Mouse (Mus musculus) MEL (cell line): ENCODE data around the gene Racgap1. TPM values are rescaled to one million over a fixed set of nuclear protein-coding genes. Genes with fewer than 3 reads are reported as not detected.

ENCODE experiments used
- DNase-seq: peaks from one replicate; pipeline ENCODE4 v3.0.0; 2011; ENCODE audit warnings: low read depth, low spot score
- H3K27ac ChIP-seq: 2 replicates; pipeline ENCODE4 v1.5.1; 2012; ENCODE audit warnings: low read depth, mild to moderate bottlenecking, control low read depth, low read length, moderate library complexity; ENCODE audit not compliant: control insufficient read depth
- H3K27me3 ChIP-seq, 2 experiments: fragments of 150-350 bp in 1 of 2; sonication (generic) in 1 of 2; 2 replicates each; pipeline ENCODE4 v1.6.1; 2012; ENCODE audit warnings: low read length in 2 of 2, mild to moderate bottlenecking in 2 of 2, improper control_type of control experiment in 1 of 2, moderate library complexity in 1 of 2; ENCODE audit not compliant: insufficient read depth in 2 of 2, control insufficient read depth in 1 of 2
- H3K36me3 ChIP-seq, 2 experiments: 2 replicates each; pipeline ENCODE4 v1.6.1; 2012 to 2014; ENCODE audit warnings: low read length in 2 of 2, improper control_type of control experiment in 1 of 2, inconsistent platforms in 1 of 2, mild to moderate bottlenecking in 1 of 2; ENCODE audit not compliant: insufficient read depth in 2 of 2, control insufficient read depth in 1 of 2
- H3K4me1 ChIP-seq, 2 experiments: fragments of 150-350 bp in 1 of 2; sonication (generic) in 1 of 2; 2 replicates each; pipeline ENCODE4 v1.6.1; 2012; ENCODE audit warnings: low read length in 2 of 2, improper control_type of control experiment in 1 of 2, mild to moderate bottlenecking in 1 of 2; ENCODE audit not compliant: insufficient read depth in 2 of 2, control insufficient read depth in 1 of 2
- H3K4me3 ChIP-seq, 2 experiments: fragments of 150-350 bp in 1 of 2; sonication (generic) in 1 of 2; 2 replicates each; pipeline ENCODE4 v1.5.1; 2012; ENCODE audit warnings: low read depth in 2 of 2, low read length in 2 of 2, mild to moderate bottlenecking in 2 of 2, moderate library complexity in 2 of 2, control low read depth in 1 of 2, improper control_type of control experiment in 1 of 2; ENCODE audit not compliant: control insufficient read depth in 1 of 2, insufficient read depth in 1 of 2
- H3K79me2 ChIP-seq: 2 replicates; pipeline ENCODE4 v1.6.1; 2012; ENCODE audit warnings: mild to moderate bottlenecking, low read length, moderate library complexity; ENCODE audit not compliant: control insufficient read depth, poor library complexity, insufficient read depth
- H3K9ac ChIP-seq: 2 replicates; pipeline ENCODE4 v1.6.1; 2012; ENCODE audit warnings: low read depth, mild to moderate bottlenecking, control low read depth, low read length, moderate library complexity; ENCODE audit not compliant: control insufficient read depth, poor library complexity, severe bottlenecking
- H3K9me3 ChIP-seq: fragments of 150-350 bp; sonication (generic); replicated peaks from 2 replicates; pipeline ENCODE4 v1.6.1; 2012; ENCODE audit warnings: mild to moderate bottlenecking, low read length, improper control_type of control experiment, moderate library complexity; ENCODE audit not compliant: insufficient read depth
- CTCF ChIP-seq, 3 experiments: IDR thresholded peaks in 2 of 3; conservative IDR thresholded peaks in 1 of 3; 2 replicates each; pipeline ENCODE4 v1.5.1; 2011 to 2012; ENCODE audit warnings: low read length in 3 of 3, low read depth in 2 of 3, mild to moderate bottlenecking in 2 of 3, improper control_type of control experiment in 1 of 3, inconsistent platforms in 1 of 3, mixed read lengths in 1 of 3, moderate library complexity in 1 of 3; ENCODE audit not compliant: control insufficient read depth in 1 of 3, insufficient read depth in 1 of 3, poor library complexity in 1 of 3, severe bottlenecking in 1 of 3
- E2F4 ChIP-seq: IDR thresholded peaks from 2 replicates; pipeline ENCODE4 v1.6.1; 2011; ENCODE audit warnings: low read depth, low read length, improper control_type of control experiment, borderline replicate concordance
- ELF1 ChIP-seq: IDR thresholded peaks from 2 replicates; pipeline ENCODE4 v1.6.1; 2014; ENCODE audit warnings: low read depth, mild to moderate bottlenecking, inconsistent platforms, low read length, improper control_type of control experiment, moderate library complexity
- ETS1 ChIP-seq: IDR thresholded peaks from 2 replicates; pipeline ENCODE4 v1.6.1; 2012; ENCODE audit warnings: low read depth, mild to moderate bottlenecking, inconsistent platforms, low read length, improper control_type of control experiment, moderate library complexity
- GABPA ChIP-seq: IDR thresholded peaks from 2 replicates; pipeline ENCODE4 v1.6.1; 2012; ENCODE audit warnings: low read depth, mild to moderate bottlenecking, inconsistent platforms, low read length, improper control_type of control experiment, moderate library complexity
- GATA1 ChIP-seq: IDR thresholded peaks from 2 replicates; pipeline ENCODE4 v1.6.1; 2011; ENCODE audit warnings: low read depth, low read length, improper control_type of control experiment
- HCFC1 ChIP-seq: IDR thresholded peaks from 2 replicates; pipeline ENCODE4 v1.6.1; 2012; ENCODE audit warnings: low read depth, mild to moderate bottlenecking, inconsistent platforms, low read length, improper control_type of control experiment, moderate library complexity
- JUND ChIP-seq: IDR thresholded peaks from 2 replicates; pipeline ENCODE4 v1.6.1; 2011; ENCODE audit warnings: low read depth, mild to moderate bottlenecking, improper control_type of control experiment, low read length
- MAFK ChIP-seq: IDR thresholded peaks from 2 replicates; pipeline ENCODE4 v1.6.1; 2011; ENCODE audit warnings: low read depth, mild to moderate bottlenecking, low read length, improper control_type of control experiment, borderline replicate concordance
- MAX ChIP-seq: IDR thresholded peaks from 2 replicates; pipeline ENCODE4 v1.6.1; 2011; ENCODE audit warnings: low read length, improper control_type of control experiment
- MAZ ChIP-seq: IDR thresholded peaks from 2 replicates; pipeline ENCODE4 v1.6.1; 2012; ENCODE audit warnings: low read depth, mild to moderate bottlenecking, inconsistent platforms, low read length, improper control_type of control experiment
- MYC ChIP-seq: IDR thresholded peaks from 2 replicates; pipeline ENCODE4 v1.6.1; 2011; ENCODE audit warnings: low read depth, mild to moderate bottlenecking, low read length, improper control_type of control experiment, moderate library complexity
- NRF1 ChIP-seq: IDR thresholded peaks from 2 replicates; pipeline ENCODE4 v1.6.1; 2014; ENCODE audit warnings: low read depth, mild to moderate bottlenecking, inconsistent platforms, low read length, improper control_type of control experiment, moderate library complexity; ENCODE audit not compliant: poor library complexity, insufficient read depth, severe bottlenecking
- RAD21 ChIP-seq: IDR thresholded peaks from 2 replicates; pipeline ENCODE4 v1.6.1; 2011; ENCODE audit warnings: mild to moderate bottlenecking, low read depth, low read length, improper control_type of control experiment
- RCOR1 ChIP-seq: IDR thresholded peaks from 2 replicates; pipeline ENCODE4 v1.6.1; 2012; ENCODE audit warnings: low read depth, mild to moderate bottlenecking, inconsistent platforms, low read length, improper control_type of control experiment
- SMC3 ChIP-seq: IDR thresholded peaks from 2 replicates; pipeline ENCODE4 v1.6.1; 2011; ENCODE audit warnings: low read depth, low read length, improper control_type of control experiment
- TAL1 ChIP-seq: IDR thresholded peaks from 2 replicates; pipeline ENCODE4 v1.6.1; 2012; ENCODE audit warnings: mild to moderate bottlenecking, inconsistent platforms, low read length, moderate library complexity, mixed read lengths
- TBP ChIP-seq: IDR thresholded peaks from 2 replicates; pipeline ENCODE4 v1.8.0; 2011; ENCODE audit warnings: low read depth, low read length, improper control_type of control experiment
- ZKSCAN1 ChIP-seq: IDR thresholded peaks from 2 replicates; pipeline ENCODE4 v1.6.1; 2012; ENCODE audit warnings: low read depth, mild to moderate bottlenecking, inconsistent platforms, low read length, improper control_type of control experiment, moderate library complexity
- ZMIZ1 ChIP-seq: IDR thresholded peaks from 2 replicates; pipeline ENCODE4 v1.6.1; 2012; ENCODE audit warnings: low read depth, mild to moderate bottlenecking, inconsistent platforms, low read length, improper control_type of control experiment, moderate library complexity
- ZNF384 ChIP-seq: IDR thresholded peaks from 2 replicates; pipeline ENCODE4 v1.6.1; 2012; ENCODE audit warnings: low read depth, mild to moderate bottlenecking, inconsistent platforms, low read length, improper control_type of control experiment
- polyA plus RNA-seq, 2 experiments: library from polyadenylated mRNA; stranded (reverse) in 1 of 2; unstranded in 1 of 2; fragments of >175 nt in 1 of 2; fragments of >200 nt in 1 of 2; gene quantifications; 2 replicates each; pipeline versions ENCODE4 v1.2.1 to v1.2.4; 2012; ENCODE audit warnings: low replicate concordance in 2 of 2, low read depth in 1 of 2; ENCODE audit not compliant: insufficient read length in 2 of 2, insufficient read depth in 1 of 2, missing spikeins in 1 of 2
- total RNA-seq: library from RNA; depleted of rRNA; stranded (reverse); fragments of 300-350 nt; gene quantifications from 2 replicates; pipeline ENCODE4 v1.2.3, GENCODE M21; 2012

The Racgap1 gene
- total and polyA plus RNA-seq, 3 experiments, result 126 to 367 (median 149) TPM

- Histone ChIP-seq H3K4me1 (0 out of 4 replicates have a peak, but pooled peaks cover 0 to 3% of the 10 kb centered on the region in 2 experiments), H3K9ac (no peak overlapping the region), H3K27ac (no peak overlapping the region), H3K79me2 (peaks cover 47% of the 10 kb centered on the region), H3K9me3 (no peaks in the 10 kb centered on the region), H3K27me3 (no peaks in the 10 kb centered on the region), H3K4me3 (no peak overlapping the region), H3K36me3 (peaks cover 0 to 24% of the 10 kb centered on the region in 2 experiments; a peak in 3 of 4 replicates)
- DNase-seq, result no peak
- TF ChIP-seq GATA1 (no peak), ETS1 (no peak), GABPA (no peak), ELF1 (no peak), ZMIZ1 (no peak), ZNF384 (no peak), HCFC1 (no peak), MAZ (no peak), RAD21 (no peak), MYC (no peak)
Observed at GRCm38 (mm10) chr15:99643832-99644231, 7.6 kb downstream of the Racgap1 start.

DNA sequence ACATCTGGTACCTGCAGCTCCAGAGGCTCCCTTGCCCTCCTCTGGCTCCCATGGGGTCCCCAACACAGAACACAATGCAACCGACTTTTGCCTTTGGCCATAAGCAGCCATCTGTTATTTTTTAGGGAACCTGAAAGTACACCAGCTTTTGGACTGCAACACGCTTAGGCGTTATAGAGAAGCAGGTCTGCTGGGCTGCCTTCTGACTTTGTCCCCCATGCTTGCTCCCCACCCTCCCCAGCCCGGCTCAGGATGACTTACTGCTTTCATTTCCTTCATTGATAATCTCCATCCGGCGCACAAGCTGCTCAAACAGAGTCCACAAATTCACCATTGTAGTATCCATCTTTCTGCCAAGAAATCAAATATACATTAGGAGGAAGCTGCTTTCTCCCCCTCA, 8.8 kb downstream of the Racgap1 start:
- Histone ChIP-seq H3K4me1 (0 out of 4 replicates have a peak, but pooled peaks cover 0 to 3% of the 10 kb centered on the region in 2 experiments), H3K9ac (no peak overlapping the region), H3K79me2 (peaks cover 37% of the 10 kb centered on the region), H3K4me3 (no peak overlapping the region), H3K9me3 (no peaks in the 10 kb centered on the region), H3K27ac (no peak overlapping the region), H3K27me3 (no peaks in the 10 kb centered on the region), H3K36me3 (peaks cover 0 to 32% of the 10 kb centered on the region in 2 experiments; a peak in 2 of 4 replicates)
- no peak for DNase-seq
- TF ChIP-seq SMC3, result no peak
- TF ChIP-seq GATA1, result no peak
- TF ChIP-seq ZKSCAN1, result no peak
- TF ChIP-seq RAD21, result no peak
- TF ChIP-seq MAX, result no peak
- no peak for TF ChIP-seq RCOR1
- TF ChIP-seq E2F4, result no peak
- no peak for TF ChIP-seq ETS1
- TF ChIP-seq ZNF384, result no peak
- no peak for TF ChIP-seq HCFC1
- no peak for TF ChIP-seq JUND
- TF ChIP-seq NRF1, result no peak
- no peak for TF ChIP-seq ZMIZ1
- TF ChIP-seq MAFK, result no peak
- TF ChIP-seq GABPA, result no peak
- TF ChIP-seq TAL1, result no peak
- TF ChIP-seq TBP, result no peak
- no peak for TF ChIP-seq CTCF (IDR thresholded peaks at IDR 0.05 in 2 of 3, conservative IDR thresholded peaks at IDR 0.05 in 1 of 3; ENCODE audit: control insufficient read depth in 1 of 3, insufficient read depth in 1 of 3, low read depth in 2 of 3, low read length in 3 of 3, poor library complexity in 1 of 3, severe bottlenecking in 1 of 3)
